Mouse (Mus musculus) spleen, adult 2 months (tissue): Measurements from ENCODE around the gene Gm17660. TPM values are rescaled to one million over a fixed set of nuclear protein-coding genes. Genes with fewer than 3 reads are reported as not detected.

Source experiments
- DNase-seq, 2 experiments: peaks; one replicate each; pipeline versions ENCODE4 v3.0.0 to v3.0.0-alpha.2; 2012 to 2021; ENCODE audit warnings: low spot score in 2 of 2, low read depth in 1 of 2
- H3K27ac ChIP-seq: fragments of 200-500 bp; 2 replicates; pipeline ENCODE4 v1.5.1; 2012; ENCODE audit warnings: low read length, inconsistent platforms; ENCODE audit not compliant: insufficient read depth
- H3K27me3 ChIP-seq: fragments of 200-500 bp; 2 replicates; pipeline ENCODE4 v1.6.1; 2012; ENCODE audit warnings: mild to moderate bottlenecking, moderate library complexity, low read length, inconsistent platforms; ENCODE audit not compliant: control insufficient read depth, insufficient read depth
- H3K36me3 ChIP-seq: fragments of 200-500 bp; 2 replicates; pipeline ENCODE4 v1.6.1; 2012; ENCODE audit warnings: mild to moderate bottlenecking, low read length, inconsistent platforms; ENCODE audit not compliant: control insufficient read depth, insufficient read depth
- H3K4me1 ChIP-seq: fragments of 200-500 bp; 2 replicates; pipeline ENCODE4 v1.6.1; 2011; ENCODE audit warnings: inconsistent platforms; ENCODE audit not compliant: control insufficient read depth, insufficient read depth, insufficient read length
- H3K4me3 ChIP-seq: fragments of 200-500 bp; 2 replicates; pipeline ENCODE4 v1.5.1; 2011; ENCODE audit warnings: mild to moderate bottlenecking, inconsistent platforms; ENCODE audit not compliant: insufficient read depth, insufficient read length; ENCODE audit errors: extremely low read depth
- CTCF ChIP-seq: fragments of 200-500 bp; IDR thresholded peaks from 2 replicates; pipeline ENCODE4 v1.5.1; 2011; ENCODE audit warnings: mild to moderate bottlenecking, inconsistent platforms; ENCODE audit not compliant: insufficient read depth, insufficient read length, insufficient replicate concordance; ENCODE audit errors: extremely low read depth
- POLR2A ChIP-seq: fragments of 200-500 bp; IDR thresholded peaks from 2 replicates; pipeline ENCODE4 v1.6.1; 2011; ENCODE audit warnings: low read depth, low read length, inconsistent platforms
- WGBS: fragments of 180-500 bp; shearing (Covaris S2); methylation state at CpG from one replicate; pipeline ENCODE4 v1.1.7; 2018; 5-methylcytosine and 5-hydroxymethylcytosine counted together
- polyA plus RNA-seq: library from polyadenylated mRNA; depleted of rRNA; stranded (reverse); fragments of >200 nt; gene quantifications from 2 replicates; pipeline ENCODE4 v1.2.3, GENCODE M21; 2012

Gm17660 gene
- polyA plus RNA-seq, 1 experiment = not detected

DNA sequence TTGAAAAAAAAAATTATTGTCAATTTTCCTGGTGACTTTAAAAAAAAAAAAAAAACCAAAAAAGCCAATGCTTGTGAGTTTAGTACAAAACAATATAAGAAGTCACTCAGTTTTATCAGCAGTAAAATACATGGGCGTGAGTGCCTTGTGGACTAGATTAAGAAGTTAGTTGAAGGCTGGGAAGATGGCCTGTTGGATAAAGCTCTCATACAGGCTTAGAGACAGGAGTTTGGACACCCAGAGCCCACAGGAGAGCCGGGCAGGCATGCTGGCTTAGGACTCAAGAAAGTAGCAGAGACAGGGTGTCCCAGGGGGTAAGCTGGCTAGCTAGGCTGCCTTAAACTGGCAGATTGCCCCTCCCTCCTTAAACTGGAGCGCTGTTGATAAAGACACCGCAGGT lies 22.5 kb downstream of the Gm17660 start:
- Histone ChIP-seq H3K27me3 (no peaks in the 10 kb centered on the region), H3K4me3 (no peak overlapping the region), H3K27ac (no peak overlapping the region), H3K36me3 (peaks cover 18% of the 10 kb centered on the region), H3K4me1 (no peaks in the 10 kb centered on the region)
- DNase-seq = no peak
- TF ChIP-seq POLR2A (no peak), CTCF (no peak)
- WGBS = 92% methylated on average over 4 of the region's 4 CpGs

DNA sequence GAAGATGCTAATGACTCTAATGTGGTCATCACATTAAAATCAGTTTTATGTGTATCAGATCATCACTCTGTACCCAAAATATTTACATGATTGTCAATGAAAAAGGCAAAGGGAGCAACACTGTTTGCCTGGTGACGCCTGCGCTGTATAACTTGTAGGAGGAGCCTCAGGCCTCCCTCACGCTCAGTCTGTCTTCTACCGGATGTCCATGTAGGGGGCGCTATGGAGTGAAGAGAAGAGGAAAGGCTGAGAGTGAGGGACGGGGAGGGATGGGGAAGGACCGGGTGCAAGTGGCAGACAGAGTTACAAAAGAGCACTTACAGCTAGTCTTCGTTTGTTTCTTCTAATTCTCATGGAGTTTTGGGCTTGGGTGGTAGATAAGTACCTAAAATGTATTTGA lies 24.5 kb downstream of the Gm17660 start:
- H3K27ac ChIP-seq = no peak overlapping the region
- peaks cover 10% of the 10 kb centered on the region for H3K36me3 ChIP-seq
- no peaks in the 10 kb centered on the region for H3K4me1 ChIP-seq
- H3K4me3 ChIP-seq = no peak overlapping the region
- WGBS = 71% methylated on average over 8 of the region's 8 CpGs
- H3K27me3 ChIP-seq = no peaks in the 10 kb centered on the region
- DNase-seq = peak in 1 of 2 experiments; percentile 15
- TF ChIP-seq CTCF = peak; percentile 17; the same call in 1 of the 2 replicates
- TF ChIP-seq POLR2A = no peak

DNA sequence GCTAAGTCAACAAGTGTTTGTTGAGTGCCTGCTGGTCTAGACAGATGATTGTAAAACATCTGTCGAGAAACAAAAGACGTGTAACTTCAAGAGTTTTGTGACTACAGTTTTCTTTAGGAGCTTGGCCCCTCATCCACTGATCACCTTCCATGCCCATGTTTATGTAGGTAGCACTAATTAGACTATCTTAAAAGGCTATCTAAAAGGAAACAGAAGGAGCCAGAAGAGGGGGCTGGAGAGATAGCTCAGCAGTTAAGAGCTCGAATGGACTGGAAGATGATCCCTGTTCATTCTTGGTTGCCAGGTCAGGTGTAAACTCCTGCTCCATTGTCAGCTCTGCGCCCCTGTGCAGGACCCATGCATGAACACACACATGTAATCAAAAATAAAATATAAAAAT lies 29.3 kb downstream of the Gm17660 start:
- TF ChIP-seq CTCF (no peak), POLR2A (no peak)
- no peaks in the 10 kb centered on the region for H3K27me3 ChIP-seq
- no peak for DNase-seq
- 45% methylated on average over 4 of the region's 4 CpGs for WGBS
- peaks cover 3% of the 10 kb centered on the region; the same call in 1 of the 2 replicates for H3K4me1 ChIP-seq
- no peak overlapping the region for H3K27ac ChIP-seq
- no peak overlapping the region for H3K4me3 ChIP-seq
- peaks cover 7% of the 10 kb centered on the region for H3K36me3 ChIP-seq

DNA sequence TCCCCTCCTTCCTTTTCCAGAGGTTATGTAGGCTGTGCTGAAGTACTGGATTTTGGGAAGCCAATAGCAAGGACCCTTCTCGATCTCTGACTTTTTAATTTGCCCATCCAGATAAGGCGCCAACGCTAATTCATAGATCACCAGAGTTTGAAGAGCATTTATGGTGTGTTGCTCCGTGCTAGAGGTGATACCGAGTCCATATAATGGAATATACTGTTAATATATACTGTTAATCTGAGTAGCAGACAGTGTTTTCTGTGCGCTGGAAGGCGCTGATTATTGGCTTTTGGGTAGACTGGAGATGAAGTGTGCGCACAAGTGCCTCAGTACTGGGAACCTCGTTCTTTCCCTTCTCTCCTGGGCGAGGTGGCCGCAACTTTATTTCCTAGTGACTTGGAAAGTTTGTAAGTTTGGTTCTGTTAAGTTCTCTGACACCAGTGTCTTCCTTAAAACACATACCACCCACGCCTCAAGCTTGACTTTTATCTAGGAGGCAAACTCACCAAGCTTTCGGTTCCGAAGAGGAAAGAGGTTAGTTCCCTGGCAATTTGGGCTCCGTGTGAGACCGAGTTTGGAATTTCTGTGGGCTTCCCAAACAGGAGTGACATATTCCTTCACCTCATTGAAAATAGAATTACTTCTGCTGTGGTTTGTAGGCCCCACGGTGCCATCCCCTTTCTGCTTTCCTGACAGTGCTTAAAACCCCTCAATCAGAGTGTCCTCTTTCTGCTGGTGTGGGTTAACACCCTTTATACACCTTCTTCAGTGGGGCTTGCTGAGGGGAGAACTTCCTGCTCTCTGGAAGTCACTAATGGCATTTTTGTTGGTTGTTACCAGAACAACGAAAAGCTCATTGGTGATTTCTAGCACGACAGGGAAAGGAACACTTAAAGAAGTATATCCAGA lies 30.0 kb downstream of the Gm17660 start:
- Histone ChIP-seq H3K4me3 (peak overlapping the region; percentile 84), H3K27ac (peak overlapping the region; percentile 82), H3K27me3 (no peaks in the 10 kb centered on the region), H3K4me1 (peaks cover 3% of the 10 kb centered on the region; the same call in 1 of the 2 replicates), H3K36me3 (peaks cover 7% of the 10 kb centered on the region)
- no peak for DNase-seq
- WGBS = 2% methylated on average over 19 of the region's 19 CpGs
- no peak for TF ChIP-seq POLR2A
- TF ChIP-seq CTCF = no peak

DNA sequence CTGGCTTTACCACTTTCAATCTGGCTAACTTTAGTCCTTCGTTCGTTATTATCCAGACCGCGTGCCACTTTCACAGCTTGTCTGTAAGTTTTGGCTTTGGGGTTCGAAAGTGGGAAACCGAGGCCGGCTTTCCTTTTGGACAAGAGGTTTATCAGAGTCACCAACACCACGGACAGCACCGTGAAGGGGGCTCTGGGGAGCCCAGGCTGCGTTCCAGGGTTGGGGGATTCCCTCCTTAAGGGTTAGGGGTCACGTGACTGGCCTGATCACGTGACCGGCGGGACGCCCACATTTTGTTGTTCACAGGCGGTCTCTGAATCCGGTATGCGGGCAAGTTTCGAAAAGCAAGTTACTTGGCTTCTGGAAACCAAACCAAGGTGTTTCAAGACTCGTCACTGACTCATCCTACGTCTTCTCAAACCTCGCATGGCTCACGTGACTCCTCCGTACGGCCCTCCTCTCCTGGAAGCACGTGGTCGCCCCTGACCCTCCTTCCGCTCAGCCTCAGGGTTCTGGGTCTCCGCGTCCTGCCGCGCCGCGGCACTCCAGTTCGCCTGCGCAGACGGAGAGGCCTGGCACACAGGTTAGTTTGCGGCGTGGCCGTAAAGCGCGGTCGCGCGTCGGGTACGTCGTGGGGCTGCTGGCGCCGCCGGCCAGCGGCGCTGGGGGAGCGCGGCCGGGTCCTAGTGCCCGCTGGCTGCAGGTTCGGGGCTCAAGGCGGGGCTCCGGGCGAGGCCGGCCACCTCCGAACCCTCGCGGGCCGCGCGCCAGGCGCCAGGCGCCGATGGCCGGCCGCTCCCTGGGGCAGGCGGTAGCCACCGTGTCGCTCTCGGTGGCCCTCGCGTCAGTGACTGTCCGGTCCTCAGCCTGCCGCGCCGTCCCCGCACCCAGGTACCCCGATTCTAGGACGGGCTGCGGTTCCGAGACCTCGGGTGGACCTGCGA lies 30.9 kb downstream of the Gm17660 start, which contains the start of gene Nudt9:
TSS of gene Nudt9 (plus strand) at position 51 of the 944 bp plus-strand sequence.
- no peaks in the 10 kb centered on the region for H3K27me3 ChIP-seq
- TF ChIP-seq CTCF = no peak
- TF ChIP-seq POLR2A = no peak
- DNase-seq = peak; percentile 95 to 99
- peak within 1 kb of the TSS; percentile 91 for H3K27ac ChIP-seq
- peaks cover 5% of the 10 kb centered on the region for H3K36me3 ChIP-seq
- peaks cover 3% of the 10 kb centered on the region; the same call in 1 of the 2 replicates for H3K4me1 ChIP-seq
- peak within 1 kb of the TSS; percentile 84 for H3K4me3 ChIP-seq
- WGBS = 5% methylated on average over 90 of the region's 90 CpGs

DNA sequence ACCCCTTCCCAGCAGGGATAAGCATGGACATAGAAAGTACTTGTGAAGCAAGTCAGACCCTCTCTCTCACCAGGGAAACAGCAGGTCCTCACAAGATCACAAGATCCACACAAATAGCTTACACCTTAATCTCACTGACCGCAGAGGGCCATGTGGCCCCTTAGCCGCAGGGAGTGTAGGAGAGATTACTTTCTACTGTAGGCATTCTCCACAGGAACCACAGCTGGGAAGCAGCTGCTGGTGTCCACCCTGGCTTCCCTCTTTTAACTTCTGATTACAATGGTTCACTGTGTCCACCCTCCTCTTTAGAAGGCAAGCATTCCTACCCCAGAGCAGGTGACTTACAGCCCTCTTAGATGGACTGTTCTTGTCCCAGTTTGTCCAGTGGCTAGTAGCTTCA lies 33.7 kb downstream of the Gm17660 start:
- no peak overlapping the region for H3K27ac ChIP-seq

More for the DNA sequence above, 33.7 kb downstream of the Gm17660 start:
- DNase-seq = no peak
- Histone ChIP-seq H3K36me3 (no peaks in the 10 kb centered on the region), H3K27me3 (no peaks in the 10 kb centered on the region), H3K4me1 (peaks cover 3% of the 10 kb centered on the region; the same call in 1 of the 2 replicates), H3K4me3 (no peak overlapping the region)
- TF ChIP-seq CTCF = no peak
- 88% methylated on average over 2 of the region's 2 CpGs for WGBS
